Mouse (Mus musculus) monocyte, adult 2 months (primary cell): ENCODE measurements around the gene Cdh5.
"Not testable (repeated sequence)": the region's sequence is repeated elsewhere in the genome, so short reads cannot be mapped to it uniquely, and the experiment has no call there.

ENCODE experiments used
- DNase-seq, 2 experiments: peaks; one replicate each; pipeline ENCODE4 v3.0.0; 2022; ENCODE audit warnings: low spot score in 2 of 2, low read depth in 1 of 2

Cdh5 gene

GRCm38 (mm10) chr8:104101415-104101814, at the start of gene Cdh5:
TSS of gene Cdh5 (plus strand) at chr8:104101625.
- no peak for DNase-seq

GRCm38 (mm10) chr8:104059922-104060321, 41.5 kb upstream of the Cdh5 start:
- no peak for DNase-seq

GRCm38 (mm10) chr8:104060446-104060845, 41.0 kb upstream of the Cdh5 start:
- no peak for DNase-seq

- no peak for DNase-seq
Measured at GRCm38 (mm10) chr8:104061048-104061988, 40.1 kb upstream of the Cdh5 start.

- DNase-seq: no peak
Measured at GRCm38 (mm10) chr8:104061989-104062820, 39.2 kb upstream of the Cdh5 start.

- no peak for DNase-seq
Measured at GRCm38 (mm10) chr8:104065223-104065622, 36.2 kb upstream of the Cdh5 start.

- DNase-seq: no peak
Measured at GRCm38 (mm10) chr8:104065906-104066518, 35.4 kb upstream of the Cdh5 start.

- no peak for DNase-seq
Measured at GRCm38 (mm10) chr8:104067390-104067925, 34.0 kb upstream of the Cdh5 start.

- no peak for DNase-seq
Measured at GRCm38 (mm10) chr8:104068421-104069035, 32.9 kb upstream of the Cdh5 start.

- DNase-seq: not testable (repeated sequence)
Measured at GRCm38 (mm10) chr8:104070201-104070865, 31.1 kb upstream of the Cdh5 start.

- DNase-seq: no peak
Measured at GRCm38 (mm10) chr8:104070949-104071348, 30.5 kb upstream of the Cdh5 start.

GRCm38 (mm10) chr8:104075079-104075478, 26.3 kb upstream of the Cdh5 start:
- DNase-seq: no peak

- DNase-seq: no peak
Measured at GRCm38 (mm10) chr8:104076541-104077412, 24.6 kb upstream of the Cdh5 start.

GRCm38 (mm10) chr8:104078091-104078490, 23.3 kb upstream of the Cdh5 start:
- no peak for DNase-seq

GRCm38 (mm10) chr8:104085281-104085680, 16.1 kb upstream of the Cdh5 start:
- no peak for DNase-seq

GRCm38 (mm10) chr8:104086615-104087014, 14.8 kb upstream of the Cdh5 start:
- no peak for DNase-seq

- DNase-seq: no peak
Measured at GRCm38 (mm10) chr8:104087091-104087490, 14.3 kb upstream of the Cdh5 start.

- DNase-seq: not testable (repeated sequence)
Measured at GRCm38 (mm10) chr8:104087878-104088277, 13.5 kb upstream of the Cdh5 start.

GRCm38 (mm10) chr8:104088881-104089280, 12.5 kb upstream of the Cdh5 start:
- no peak for DNase-seq
